Mouse (Mus musculus) B cell, adult 2 months (primary cell): Measurements from ENCODE around the gene Klkb1.
"Not testable (repeated sequence)": the region's sequence is repeated elsewhere in the genome, so short reads cannot be mapped to it uniquely, and the experiment has no call there.

ENCODE experiments used
- DNase-seq, 2 experiments: peaks; one replicate each; pipeline ENCODE4 v3.0.0; 2022

Klkb1 gene

GRCm38 (mm10) chr8:45294687-45295086 is at the start of gene Klkb1:
TSS of gene Klkb1 (minus strand) at chr8:45294859.
- no peak for DNase-seq

GRCm38 (mm10) chr8:45344298-45344697 is 49.6 kb upstream of the Klkb1 start:
- no peak for DNase-seq

- no peak for DNase-seq
Measured at GRCm38 (mm10) chr8:45341630-45342628, 47.3 kb upstream of the Klkb1 start.

GRCm38 (mm10) chr8:45333493-45333892 is 38.8 kb upstream of the Klkb1 start:
- DNase-seq = peak in 1 of 2 experiments; percentile 17

- DNase-seq = peak; percentile 74 to 75
Measured at GRCm38 (mm10) chr8:45332685-45333409, 38.2 kb upstream of the Klkb1 start, which contains the start of gene Cyp4v3. TSS of gene Cyp4v3 (minus strand) at chr8:45333216.

GRCm38 (mm10) chr8:45330856-45331255 is 36.2 kb upstream of the Klkb1 start:
- DNase-seq = peak in 1 of 2 experiments; percentile 3

- no peak for DNase-seq
Measured at GRCm38 (mm10) chr8:45329206-45329980, 34.7 kb upstream of the Klkb1 start.

GRCm38 (mm10) chr8:45327076-45327475 is 32.4 kb upstream of the Klkb1 start:
- not testable (repeated sequence) for DNase-seq

- no peak for DNase-seq
Measured at GRCm38 (mm10) chr8:45324151-45324550, 29.5 kb upstream of the Klkb1 start.

GRCm38 (mm10) chr8:45321365-45321764 is 26.7 kb upstream of the Klkb1 start:
- no peak for DNase-seq

GRCm38 (mm10) chr8:45320930-45321329 is 26.3 kb upstream of the Klkb1 start:
- DNase-seq = no peak

- no peak for DNase-seq
Measured at GRCm38 (mm10) chr8:45310967-45311366, 16.3 kb upstream of the Klkb1 start.

- DNase-seq = no peak
Measured at GRCm38 (mm10) chr8:45308366-45308765, 13.7 kb upstream of the Klkb1 start, which contains the start of gene Gm45753. TSS of gene Gm45753 (minus strand) at chr8:45308466.

- DNase-seq = no peak
Measured at GRCm38 (mm10) chr8:45305479-45305878, 10.8 kb upstream of the Klkb1 start.

GRCm38 (mm10) chr8:45304354-45304753 is 9.7 kb upstream of the Klkb1 start:
- no peak for DNase-seq

GRCm38 (mm10) chr8:45302390-45302789 is 7.7 kb upstream of the Klkb1 start:
- no peak for DNase-seq

GRCm38 (mm10) chr8:45295276-45295675 is 617 bp upstream of the Klkb1 start:
- no peak for DNase-seq

GRCm38 (mm10) chr8:45291790-45292189 is 2.9 kb downstream of the Klkb1 start:
- no peak for DNase-seq

- DNase-seq = no peak
Measured at GRCm38 (mm10) chr8:45281630-45282029, 13.0 kb downstream of the Klkb1 start.

- DNase-seq = no peak
Measured at GRCm38 (mm10) chr8:45277453-45277852, 17.2 kb downstream of the Klkb1 start.

GRCm38 (mm10) chr8:45274317-45274716 is 20.3 kb downstream of the Klkb1 start:
- DNase-seq = no peak

GRCm38 (mm10) chr8:45269056-45269455 is 25.6 kb downstream of the Klkb1 start:
- no peak for DNase-seq

- no peak for DNase-seq
Measured at GRCm38 (mm10) chr8:45268485-45268884, 26.2 kb downstream of the Klkb1 start.
